Mouse (Mus musculus): ENCODE data around the gene Olfr156. TPM values are rescaled to one million over a fixed set of nuclear protein-coding genes. Genes with fewer than 3 reads are reported as not detected.

The Olfr156 gene
- total RNA-seq, 4 experiments from 2014 or later, result not detected

Other genes starting within 250 kb of the Olfr156 start
- gene Rgp1, start 245.2 kb downstream of the Olfr156 start, total RNA-seq (2022), result 10 to 100 TPM; 31.3 to 39.6 (median 34.6) TPM
- 10 to 100 TPM; 11.7 to 14.0 (median 13.0) TPM for gene Gba2, start 245.0 kb downstream of the Olfr156 start, total RNA-seq (2022)
- under 1 TPM in 1 of 4 experiments, not detected in 3; 0.52 TPM for gene Msmp, start 239.4 kb downstream of the Olfr156 start, total RNA-seq (2022)
- 10 to 100 TPM; 41.4 to 57.5 (median 44.0) TPM for gene Npr2, start 192.0 kb downstream of the Olfr156 start, total RNA-seq (2022)
- gene Spag8, start 170.3 kb downstream of the Olfr156 start, total RNA-seq (2022), result under 1 TPM in 1 of 4 experiments, not detected in 3; 0.53 TPM
- gene Hint2, start 167.4 kb downstream of the Olfr156 start, total RNA-seq (2022), result 100 to 1,000 TPM; 162 to 188 (median 167) TPM
- 10 to 100 TPM; 20.3 to 24.0 (median 21.7) TPM for gene Tmem8b, start 154.9 kb downstream of the Olfr156 start, total RNA-seq (2022)
- gene Fam221b, start 154.8 kb downstream of the Olfr156 start, total RNA-seq (2022), result under 1 TPM; 0.14 to 0.38 (median 0.28) TPM
- gene Olfr70, start 123.1 kb downstream of the Olfr156 start, total RNA-seq (2022), result not detected
- not detected for gene Olfr71, start 113.6 kb downstream of the Olfr156 start, total RNA-seq (2022)
- 1 to 10 TPM; 3.0 to 4.4 (median 4.3) TPM for gene Hrct1, start 96.7 kb downstream of the Olfr156 start, total RNA-seq (2022)
- gene Spaar, start 93.9 kb downstream of the Olfr156 start, total RNA-seq (2022), result 1 to 10 TPM; 3.6 to 4.4 (median 4.1) TPM
- gene Olfr159, start 52.9 kb downstream of the Olfr156 start, total RNA-seq (2022), result not detected
- not detected for gene Olfr157, start 16.3 kb upstream of the Olfr156 start, total RNA-seq (2022)
- gene Olfr155, start 27.7 kb upstream of the Olfr156 start, total RNA-seq (2022), result not detected
- 1 to 10 TPM; 4.4 to 5.7 (median 5.2) TPM for gene Reck, start 51.6 kb upstream of the Olfr156 start, total RNA-seq (2022)
- 1 to 10 TPM; 2.3 to 5.2 (median 2.8) TPM for gene Glipr2, start 133.5 kb upstream of the Olfr156 start, total RNA-seq (2022)
- not detected for gene Ccin, start 159.6 kb upstream of the Olfr156 start, total RNA-seq (2022)
- 10 to 100 TPM; 67.0 to 78.6 (median 70.5) TPM for gene Clta, start 180.6 kb upstream of the Olfr156 start, total RNA-seq (2022)

All from heart, adult 8-10 months (tissue).